Mouse (Mus musculus): ENCODE data around the gene Flvcr2. TPM values are rescaled to one million over a fixed set of nuclear protein-coding genes. Genes with fewer than 3 reads are reported as not detected.
A peak's percentile ranks its signal among the peaks of the same experiment; 100 is the strongest.

The Flvcr2 gene
- polyA plus RNA-seq, 1 experiment, result 0.60 TPM

DNA sequence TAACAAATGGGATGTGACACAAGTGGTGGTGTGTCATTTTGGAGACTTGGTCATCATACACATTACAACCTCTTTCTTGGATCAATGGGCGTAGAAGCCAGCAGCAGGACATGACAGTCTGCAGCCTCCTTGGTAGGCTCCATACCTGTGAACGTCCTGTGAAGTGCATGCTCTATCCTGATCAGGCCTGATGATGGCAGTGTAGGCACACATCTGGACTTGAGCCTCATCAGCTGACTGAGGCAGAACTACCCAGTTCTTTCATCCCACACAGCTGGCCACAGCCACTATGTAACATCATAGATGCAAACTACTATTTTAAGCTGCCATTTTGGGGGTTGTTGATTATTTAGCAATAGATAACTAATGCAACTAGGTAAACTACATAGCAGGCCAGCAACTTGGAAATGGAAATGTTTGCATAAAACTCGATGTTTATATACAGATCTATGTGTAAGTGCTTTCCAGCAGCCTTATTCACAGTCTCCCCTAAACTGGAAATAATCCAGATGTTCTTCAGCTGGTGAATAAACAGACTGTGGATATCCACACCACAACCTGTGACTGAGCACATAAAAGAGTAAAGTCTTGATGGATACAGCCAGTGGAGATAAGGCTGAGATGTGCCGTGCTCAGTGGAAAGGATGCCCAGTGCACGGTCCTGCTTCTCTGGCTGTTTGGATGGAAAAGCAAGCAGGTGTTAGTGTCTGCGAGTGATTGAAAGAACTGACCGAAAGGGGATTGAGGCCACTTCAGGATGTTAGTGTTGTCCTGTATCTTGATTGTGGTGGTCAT is 102.0 kb downstream of the Flvcr2 start:
- Histone ChIP-seq H3K4me1 (ENCODE audit: control insufficient read depth, insufficient read depth, insufficient read length) (no peaks in the 10 kb centered on the region), H3K27me3 (ENCODE audit: control insufficient read depth, insufficient read depth, low read length) (no peaks in the 10 kb centered on the region), H3K27ac (ENCODE audit: insufficient read depth, low read length) (no peak overlapping the region), H3K4me3 (ENCODE audit: extremely low read depth, insufficient read depth, insufficient read length) (no peak overlapping the region), H3K36me3 (ENCODE audit: control insufficient read depth, insufficient read depth, low read length) (peaks cover 1% of the 10 kb centered on the region)
- WGBS, result 91% methylated on average over 7 of the region's 7 CpGs
- DNase-seq (ENCODE audit: low read depth in 1 of 2, low spot score in 2 of 2), result peak in 1 of 2 experiments; percentile 24
- TF ChIP-seq POLR2A (IDR thresholded peaks at IDR 0.05; ENCODE audit: low read depth, low read length) (no peak), CTCF (IDR thresholded peaks at IDR 0.05; ENCODE audit: extremely low read depth, insufficient read depth, insufficient read length, insufficient replicate concordance) (peak; percentile 45; the same call in 1 of the 2 replicates)

GRCm38 (mm10) chr12:85850661-85851060 is 104.3 kb downstream of the Flvcr2 start:
- no peak for DNase-seq (ENCODE audit: low read depth in 1 of 2, low spot score in 2 of 2)
- 94% methylated on average over 8 of the region's 8 CpGs for WGBS
- Histone ChIP-seq H3K36me3 (ENCODE audit: control insufficient read depth, insufficient read depth, low read length) (no peaks in the 10 kb centered on the region; the same call in none of the 2 replicates), H3K27me3 (ENCODE audit: control insufficient read depth, insufficient read depth, low read length) (no peaks in the 10 kb centered on the region), H3K27ac (ENCODE audit: insufficient read depth, low read length) (no peak overlapping the region), H3K4me1 (ENCODE audit: control insufficient read depth, insufficient read depth, insufficient read length) (no peaks in the 10 kb centered on the region), H3K4me3 (ENCODE audit: extremely low read depth, insufficient read depth, insufficient read length) (no peak overlapping the region)
- no peak for TF ChIP-seq POLR2A (IDR thresholded peaks at IDR 0.05; ENCODE audit: low read depth, low read length)
- no peak for TF ChIP-seq CTCF (IDR thresholded peaks at IDR 0.05; ENCODE audit: extremely low read depth, insufficient read depth, insufficient read length, insufficient replicate concordance)

GRCm38 (mm10) chr12:85853836-85854235 is 107.5 kb downstream of the Flvcr2 start:
- no peaks in the 10 kb centered on the region for H3K27me3 ChIP-seq (ENCODE audit: control insufficient read depth, insufficient read depth, low read length)
- 72% methylated on average over 4 of the region's 4 CpGs for WGBS
- no peak for TF ChIP-seq POLR2A (IDR thresholded peaks at IDR 0.05; ENCODE audit: low read depth, low read length)
- TF ChIP-seq CTCF (IDR thresholded peaks at IDR 0.05; ENCODE audit: extremely low read depth, insufficient read depth, insufficient read length, insufficient replicate concordance), result no peak
- no peak overlapping the region for H3K27ac ChIP-seq (ENCODE audit: insufficient read depth, low read length)
- no peak overlapping the region for H3K4me3 ChIP-seq (ENCODE audit: extremely low read depth, insufficient read depth, insufficient read length)
- no peaks in the 10 kb centered on the region for H3K4me1 ChIP-seq (ENCODE audit: control insufficient read depth, insufficient read depth, insufficient read length)
- H3K36me3 ChIP-seq (ENCODE audit: control insufficient read depth, insufficient read depth, low read length), result peaks cover 3% of the 10 kb centered on the region
- DNase-seq (ENCODE audit: low read depth in 1 of 2, low spot score in 2 of 2), result no peak

DNA sequence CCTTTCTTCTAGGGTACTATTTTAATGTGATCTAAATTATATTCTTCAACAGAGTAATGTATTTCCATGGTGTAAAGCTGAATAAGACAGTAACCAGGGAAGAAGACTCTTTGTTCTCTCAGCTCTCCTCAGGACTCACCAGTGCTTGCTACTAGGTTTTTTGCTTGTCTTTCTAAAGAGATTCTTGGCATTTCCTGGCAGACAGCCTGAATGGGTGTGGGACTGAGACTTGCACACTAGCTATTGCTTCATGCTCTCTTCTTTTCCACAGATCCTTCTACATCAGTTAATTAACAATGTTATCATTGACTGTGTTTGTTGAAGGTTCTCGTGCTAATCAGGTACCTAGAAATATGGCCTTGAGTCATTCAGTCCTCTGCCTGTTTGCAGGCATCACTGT is 107.9 kb downstream of the Flvcr2 start:
- 90% methylated on average over 1 of the region's 1 CpGs for WGBS
- TF ChIP-seq CTCF (IDR thresholded peaks at IDR 0.05; ENCODE audit: extremely low read depth, insufficient read depth, insufficient read length, insufficient replicate concordance) (no peak), POLR2A (IDR thresholded peaks at IDR 0.05; ENCODE audit: low read depth, low read length) (no peak)
- no peak overlapping the region for H3K27ac ChIP-seq (ENCODE audit: insufficient read depth, low read length)
- no peak for DNase-seq (ENCODE audit: low read depth in 1 of 2, low spot score in 2 of 2)
- no peaks in the 10 kb centered on the region for H3K4me1 ChIP-seq (ENCODE audit: control insufficient read depth, insufficient read depth, insufficient read length)
- no peaks in the 10 kb centered on the region for H3K27me3 ChIP-seq (ENCODE audit: control insufficient read depth, insufficient read depth, low read length)
- no peak overlapping the region for H3K4me3 ChIP-seq (ENCODE audit: extremely low read depth, insufficient read depth, insufficient read length)
- H3K36me3 ChIP-seq (ENCODE audit: control insufficient read depth, insufficient read depth, low read length), result peaks cover 3% of the 10 kb centered on the region

DNA sequence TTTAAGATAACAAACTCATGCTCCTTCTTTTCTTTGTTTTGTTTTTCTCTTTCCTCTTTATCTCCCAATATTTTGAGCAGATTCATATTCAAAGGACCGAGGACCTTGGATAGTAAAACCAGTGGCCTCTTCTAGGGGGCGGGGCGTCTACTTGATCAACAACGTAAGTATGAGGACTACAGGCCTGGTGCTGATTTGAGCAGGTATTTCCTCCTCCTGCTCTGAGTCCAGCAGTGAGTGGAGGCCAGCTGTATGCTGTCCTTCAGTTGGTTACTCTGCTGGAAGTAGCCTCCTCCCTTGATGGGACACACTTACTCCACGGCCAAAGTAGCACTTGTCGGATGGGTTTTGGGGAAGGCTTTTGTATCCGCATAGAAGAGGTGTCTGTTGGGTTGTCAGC is 111.0 kb downstream of the Flvcr2 start:
- WGBS, result 94% methylated on average over 7 of the region's 7 CpGs
- H3K4me3 ChIP-seq (ENCODE audit: extremely low read depth, insufficient read depth, insufficient read length), result no peak overlapping the region
- no peak for DNase-seq (ENCODE audit: low read depth in 1 of 2, low spot score in 2 of 2)
- H3K36me3 ChIP-seq (ENCODE audit: control insufficient read depth, insufficient read depth, low read length), result peaks cover 3% of the 10 kb centered on the region
- no peaks in the 10 kb centered on the region for H3K27me3 ChIP-seq (ENCODE audit: control insufficient read depth, insufficient read depth, low read length)
- no peak overlapping the region for H3K27ac ChIP-seq (ENCODE audit: insufficient read depth, low read length)
- TF ChIP-seq CTCF (IDR thresholded peaks at IDR 0.05; ENCODE audit: extremely low read depth, insufficient read depth, insufficient read length, insufficient replicate concordance) (no peak), POLR2A (IDR thresholded peaks at IDR 0.05; ENCODE audit: low read depth, low read length) (no peak)
- no peaks in the 10 kb centered on the region for H3K4me1 ChIP-seq (ENCODE audit: control insufficient read depth, insufficient read depth, insufficient read length)

DNA sequence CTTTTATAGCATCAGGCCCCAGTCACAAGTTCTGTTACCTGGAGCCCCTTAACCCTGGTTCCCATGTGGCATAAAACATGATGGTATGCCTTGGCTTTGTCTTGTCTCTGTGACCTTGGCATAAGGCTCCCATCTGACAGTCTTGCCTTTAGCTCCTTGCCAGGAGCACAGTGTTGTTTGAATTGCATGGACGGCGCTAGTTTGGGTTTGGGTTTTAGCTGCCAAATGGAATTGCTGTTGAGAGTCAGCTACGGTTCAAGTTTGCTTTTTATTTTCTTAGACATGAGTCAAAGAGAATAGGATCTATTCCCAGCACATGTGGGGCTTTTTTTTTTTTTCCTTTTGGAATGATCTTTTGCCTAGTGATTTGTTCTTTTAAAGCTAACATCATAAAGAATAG is 112.8 kb downstream of the Flvcr2 start:
- H3K27me3 ChIP-seq (ENCODE audit: control insufficient read depth, insufficient read depth, low read length), result no peaks in the 10 kb centered on the region
- TF ChIP-seq CTCF (IDR thresholded peaks at IDR 0.05; ENCODE audit: extremely low read depth, insufficient read depth, insufficient read length, insufficient replicate concordance) (no peak), POLR2A (IDR thresholded peaks at IDR 0.05; ENCODE audit: low read depth, low read length) (no peak)
- no peak for DNase-seq (ENCODE audit: low read depth in 1 of 2, low spot score in 2 of 2)
- H3K27ac ChIP-seq (ENCODE audit: insufficient read depth, low read length), result no peak overlapping the region
- no peaks in the 10 kb centered on the region for H3K4me1 ChIP-seq (ENCODE audit: control insufficient read depth, insufficient read depth, insufficient read length)
- peaks cover 3% of the 10 kb centered on the region; the same call in 1 of the 2 replicates for H3K36me3 ChIP-seq (ENCODE audit: control insufficient read depth, insufficient read depth, low read length)
- no peak overlapping the region for H3K4me3 ChIP-seq (ENCODE audit: extremely low read depth, insufficient read depth, insufficient read length)
- 91% methylated on average over 3 of the region's 3 CpGs for WGBS

Measured in spleen, adult 2 months (tissue).